Mouse (Mus musculus) hindbrain, embryonic 14.5 days (tissue): Measurements from ENCODE around the gene Ap2s1. TPM values are rescaled to one million over a fixed set of nuclear protein-coding genes. Genes with fewer than 3 reads are reported as not detected.

Experiments
- ATAC-seq: fragments of 200-750 bp; cut with Nextera tagmentation; 2 replicates; pipeline ENCODE4 v1.8.0; 2017; ENCODE audit warnings: moderate number of reproducible peaks, mild to moderate bottlenecking, moderate TSS enrichment, moderate library complexity; ENCODE audit not compliant: low FRiP score
- DNase-seq: peaks from one replicate; pipeline ENCODE4 v3.0.0-alpha.2; 2015; ENCODE audit warnings: low spot score
- H3K27ac ChIP-seq: fragments of 300-500 bp; sonication (generic); 2 replicates; pipeline ENCODE4 v1.5.1; 2014; ENCODE audit warnings: mild to moderate bottlenecking, moderate library complexity
- H3K27me3 ChIP-seq: fragments of 300-500 bp; sonication (generic); 2 replicates; pipeline ENCODE4 v1.6.1; 2014; ENCODE audit warnings: mild to moderate bottlenecking, low read length, mixed read lengths; ENCODE audit not compliant: control insufficient read depth, insufficient read depth
- H3K36me3 ChIP-seq: fragments of 300-500 bp; sonication (generic); replicated peaks from 2 replicates; pipeline ENCODE4 v1.6.1; 2014; ENCODE audit not compliant: control insufficient read depth, insufficient read depth
- H3K4me1 ChIP-seq: fragments of 300-500 bp; sonication (generic); replicated peaks from 2 replicates; pipeline ENCODE4 v1.6.1; 2014; ENCODE audit warnings: antibody characterized with exemption, low read length, mixed read lengths; ENCODE audit not compliant: control insufficient read depth, insufficient read depth
- H3K4me2 ChIP-seq: fragments of 300-500 bp; sonication (generic); replicated peaks from 2 replicates; pipeline ENCODE4 v1.6.1; 2014; ENCODE audit warnings: mild to moderate bottlenecking, moderate library complexity
- H3K4me3 ChIP-seq: fragments of 300-500 bp; sonication (generic); replicated peaks from 2 replicates; pipeline ENCODE4 v1.5.1; 2014; ENCODE audit warnings: mild to moderate bottlenecking, low read length
- H3K9ac ChIP-seq: fragments of 300-500 bp; sonication (generic); 2 replicates; pipeline ENCODE4 v1.6.1; 2014
- H3K9me3 ChIP-seq: fragments of 300-500 bp; sonication (generic); 2 replicates; pipeline ENCODE4 v1.6.1; 2016; ENCODE audit warnings: low read length; ENCODE audit not compliant: control insufficient read depth
- WGBS: fragments of 180-500 bp; shearing (Covaris S2); extraction: QIAGEN DNeasy Blood & Tissue Kit; methylation state at CpG from one replicate; pipeline ENCODE4 v1.1.7; 2014; 5-methylcytosine and 5-hydroxymethylcytosine counted together
- polyA plus RNA-seq: library from polyadenylated mRNA; unstranded; fragments of >200 nt; fragmentation: Nextera tagmentation; extraction: Ambion mirVana; gene quantifications from 2 replicates; pipeline ENCODE4 v1.2.1, GENCODE M21; 2014

Gene Ap2s1
- polyA plus RNA-seq, 1 experiment from 2014 or later, result 463 TPM

GRCm38 (mm10) chr7:16783758-16784415 lies 45.7 kb downstream of the Ap2s1 start:
- Histone ChIP-seq H3K9me3 (no peaks in the 10 kb centered on the region), H3K9ac (no peak overlapping the region), H3K4me2 (peak overlapping the region; percentile 99), H3K27me3 (no peaks in the 10 kb centered on the region), H3K4me1 (peaks cover 27% of the 10 kb centered on the region), H3K4me3 (0 out of 2 replicates have a peak overlapping the region, but pooled peaks have one; percentile 0), H3K36me3 (no peaks in the 10 kb centered on the region), H3K27ac (no peak overlapping the region)
- DNase-seq (no peak), ATAC-seq (no peak)
- 48% methylated on average over 17 of the region's 17 CpGs for WGBS

- H3K4me2 ChIP-seq, result no peak overlapping the region
- H3K4me1 ChIP-seq, result peaks cover 27% of the 10 kb centered on the region
- H3K27me3 ChIP-seq, result no peaks in the 10 kb centered on the region
- no peak overlapping the region for H3K4me3 ChIP-seq
- WGBS, result 61% methylated on average over 10 of the region's 10 CpGs
- H3K9ac ChIP-seq, result no peak overlapping the region
- DNase-seq, result no peak
- ATAC-seq, result no peak
- H3K36me3 ChIP-seq, result no peaks in the 10 kb centered on the region
- H3K9me3 ChIP-seq, result no peaks in the 10 kb centered on the region
- H3K27ac ChIP-seq, result no peak overlapping the region
Observed at GRCm38 (mm10) chr7:16784498-16784976, 46.3 kb downstream of the Ap2s1 start.

GRCm38 (mm10) chr7:16785541-16786083 lies 47.4 kb downstream of the Ap2s1 start:
- Histone ChIP-seq H3K4me3 (no peak overlapping the region), H3K9ac (no peak overlapping the region), H3K36me3 (no peaks in the 10 kb centered on the region), H3K9me3 (no peaks in the 10 kb centered on the region), H3K27me3 (no peaks in the 10 kb centered on the region), H3K27ac (no peak overlapping the region), H3K4me1 (peaks cover 27% of the 10 kb centered on the region), H3K4me2 (no peak overlapping the region)
- WGBS, result 86% methylated on average over 8 of the region's 8 CpGs
- ATAC-seq (no peak), DNase-seq (no peak)

- DNase-seq, result no peak
- Histone ChIP-seq H3K4me1 (no peaks in the 10 kb centered on the region), H3K9ac (no peak overlapping the region), H3K4me2 (no peak overlapping the region), H3K27ac (no peak overlapping the region), H3K27me3 (no peaks in the 10 kb centered on the region), H3K36me3 (no peaks in the 10 kb centered on the region), H3K9me3 (no peaks in the 10 kb centered on the region), H3K4me3 (no peak overlapping the region)
- no peak for ATAC-seq
- 75% methylated on average over 5 of the region's 5 CpGs for WGBS
Observed at GRCm38 (mm10) chr7:16792316-16792715, 54.1 kb downstream of the Ap2s1 start.

- DNase-seq (no peak), ATAC-seq (no peak)
- no peak overlapping the region for H3K9ac ChIP-seq
- no peaks in the 10 kb centered on the region for H3K27me3 ChIP-seq
- H3K4me2 ChIP-seq, result no peak overlapping the region
- H3K36me3 ChIP-seq, result no peaks in the 10 kb centered on the region
- H3K27ac ChIP-seq, result no peak overlapping the region
- no peaks in the 10 kb centered on the region for H3K4me1 ChIP-seq
- H3K9me3 ChIP-seq, result no peaks in the 10 kb centered on the region
- 93% methylated on average over 19 of the region's 19 CpGs for whole genome bisulfite sequencing
- no peak overlapping the region for H3K4me3 ChIP-seq
Observed at GRCm38 (mm10) chr7:16793010-16793725, 55.0 kb downstream of the Ap2s1 start.

GRCm38 (mm10) chr7:16794886-16795285 lies 56.7 kb downstream of the Ap2s1 start:
- H3K4me2 ChIP-seq, result no peak overlapping the region
- H3K9ac ChIP-seq, result no peak overlapping the region
- WGBS, result 94% methylated on average over 5 of the region's 5 CpGs
- no peaks in the 10 kb centered on the region for H3K36me3 ChIP-seq
- no peak for DNase-seq
- no peak for ATAC-seq
- H3K4me1 ChIP-seq, result no peaks in the 10 kb centered on the region
- H3K27ac ChIP-seq, result no peak overlapping the region
- H3K9me3 ChIP-seq, result no peaks in the 10 kb centered on the region
- no peak overlapping the region for H3K4me3 ChIP-seq
- H3K27me3 ChIP-seq, result no peaks in the 10 kb centered on the region

Other genes starting within 250 kb of the Ap2s1 start
- 39.7 and 41.6 TPM in 2 replicates for gene Arhgap35, start 123.4 kb upstream of the Ap2s1 start, polyA plus RNA-seq
- gene Ceacam15, start 62.7 kb upstream of the Ap2s1 start, polyA plus RNA-seq, result not detected in 2 replicates
- gene Ceacam9, start 16.5 kb upstream of the Ap2s1 start, polyA plus RNA-seq, result 0.34 TPM in 1 of 2 replicates, not detected in the other
- gene Slc1a5, start 42.9 kb downstream of the Ap2s1 start, polyA plus RNA-seq, result 5.9 and 6.8 TPM in 2 replicates
- gene Strn4, start 77.5 kb downstream of the Ap2s1 start, polyA plus RNA-seq, result 174 and 197 TPM in 2 replicates
- gene Fkrp, start 78.3 kb downstream of the Ap2s1 start, polyA plus RNA-seq, result 44.7 and 48.5 TPM in 2 replicates
- gene Prkd2, start 104.5 kb downstream of the Ap2s1 start, polyA plus RNA-seq, result 5.6 and 5.8 TPM in 2 replicates
- gene Dact3, start 136.9 kb downstream of the Ap2s1 start, polyA plus RNA-seq, result 5.8 and 6.6 TPM in 2 replicates
- 0.78 and 2.5 TPM in 2 replicates for gene Gng8, start 153.4 kb downstream of the Ap2s1 start, polyA plus RNA-seq
- 0.26 TPM in 1 of 2 replicates, not detected in the other for gene Ptgir, start 168.1 kb downstream of the Ap2s1 start, polyA plus RNA-seq
- 510 and 527 TPM in 2 replicates for gene Calm3, start 185.7 kb downstream of the Ap2s1 start, polyA plus RNA-seq
- gene Pnmal2, start 206.3 kb downstream of the Ap2s1 start, polyA plus RNA-seq, result 96.1 and 96.4 TPM in 2 replicates
- 52.1 and 63.2 TPM in 2 replicates for gene Pnmal1, start 221.3 kb downstream of the Ap2s1 start, polyA plus RNA-seq
- 7.6 and 7.8 TPM in 2 replicates for gene Gm42372, start 244.7 kb downstream of the Ap2s1 start, polyA plus RNA-seq